Mouse (Mus musculus): ENCODE results near the gene Lrrc26. TPM values are rescaled to one million over a fixed set of nuclear protein-coding genes. Genes with fewer than 3 reads are reported as not detected.

The Lrrc26 gene
- polyA plus RNA-seq, 1 experiment from 2014 or later, result not detected

- H3K4me1 ChIP-seq (ENCODE audit: control insufficient read depth in 2 of 2, insufficient read depth in 2 of 2, low read length in 2 of 2), result peaks cover 5 to 6% of the 10 kb centered on the region in 2 experiments; a peak in 3 of 4 replicates
- no peak overlapping the region for H3K27ac ChIP-seq (replicated peaks in 1 of 2; ENCODE audit: control insufficient read depth in 1 of 2, insufficient read depth in 1 of 2, low read depth in 2 of 2, low read length in 2 of 2)
- ATAC-seq (ENCODE audit: insufficient number of reproducible peaks, insufficient read depth, low FRiP score, low read depth), result no peak
- no peaks in the 10 kb centered on the region for H3K9me3 ChIP-seq (ENCODE audit: control insufficient read depth, low read length)
- no peaks in the 10 kb centered on the region for H3K36me3 ChIP-seq (ENCODE audit: control insufficient read depth, insufficient read depth, low read length)
- no peak overlapping the region for H3K9ac ChIP-seq (ENCODE audit: low read length)
- H3K4me2 ChIP-seq (ENCODE audit: low read length), result peak overlapping the region; percentile 62
- 7% methylated on average over 31 of the region's 31 CpGs for WGBS
- H3K4me3 ChIP-seq (ENCODE audit: control insufficient read depth in 1 of 2, insufficient read depth in 1 of 2, low read depth in 1 of 2, low read length in 2 of 2), result peak overlapping the region; percentile 23 to 29; a peak in 3 of 4 replicates
- peaks cover 58% of the 10 kb centered on the region for H3K27me3 ChIP-seq (ENCODE audit: control insufficient read depth, insufficient read depth, low read length)
Observed at GRCm38 (mm10) chr2:25318119-25318966, 28.6 kb downstream of the Lrrc26 start.

GRCm38 (mm10) chr2:25318971-25319773 lies 29.5 kb downstream of the Lrrc26 start, which contains the start of gene Grin1:
TSS of gene Grin1 (minus strand) at chr2:25319187.
- Histone ChIP-seq H3K27ac (replicated peaks in 1 of 2; ENCODE audit: control insufficient read depth in 1 of 2, insufficient read depth in 1 of 2, low read depth in 2 of 2, low read length in 2 of 2) (no peak within 1 kb of the TSS), H3K4me2 (ENCODE audit: low read length) (peak within 1 kb of the TSS; percentile 62), H3K36me3 (ENCODE audit: control insufficient read depth, insufficient read depth, low read length) (no peaks in the 10 kb centered on the region), H3K4me1 (ENCODE audit: control insufficient read depth in 2 of 2, insufficient read depth in 2 of 2, low read length in 2 of 2) (peaks cover 5 to 6% of the 10 kb centered on the region in 2 experiments; a peak in 3 of 4 replicates), H3K4me3 (ENCODE audit: control insufficient read depth in 1 of 2, insufficient read depth in 1 of 2, low read depth in 1 of 2, low read length in 2 of 2) (peak within 1 kb of the TSS; percentile 23 to 29; a peak in 3 of 4 replicates), H3K9me3 (ENCODE audit: control insufficient read depth, low read length) (no peaks in the 10 kb centered on the region), H3K9ac (ENCODE audit: low read length) (no peak within 1 kb of the TSS), H3K27me3 (ENCODE audit: control insufficient read depth, insufficient read depth, low read length) (peaks cover 51% of the 10 kb centered on the region)
- ATAC-seq (ENCODE audit: insufficient number of reproducible peaks, insufficient read depth, low FRiP score, low read depth), result no peak
- WGBS, result 9% methylated on average over 58 of the region's 58 CpGs

- Histone ChIP-seq H3K9ac (ENCODE audit: low read length) (no peak overlapping the region), H3K36me3 (ENCODE audit: control insufficient read depth, insufficient read depth, low read length) (no peaks in the 10 kb centered on the region), H3K4me1 (ENCODE audit: control insufficient read depth in 2 of 2, insufficient read depth in 2 of 2, low read length in 2 of 2) (peaks cover 5 to 6% of the 10 kb centered on the region in 2 experiments; a peak in 3 of 4 replicates), H3K4me3 (ENCODE audit: control insufficient read depth in 1 of 2, insufficient read depth in 1 of 2, low read depth in 1 of 2, low read length in 2 of 2) (no peak overlapping the region), H3K27ac (replicated peaks in 1 of 2; ENCODE audit: control insufficient read depth in 1 of 2, insufficient read depth in 1 of 2, low read depth in 2 of 2, low read length in 2 of 2) (no peak overlapping the region), H3K27me3 (ENCODE audit: control insufficient read depth, insufficient read depth, low read length) (peaks cover 51% of the 10 kb centered on the region), H3K9me3 (ENCODE audit: control insufficient read depth, low read length) (no peaks in the 10 kb centered on the region), H3K4me2 (ENCODE audit: low read length) (no peak overlapping the region)
- WGBS, result 28% methylated on average over 2 of the region's 2 CpGs
- no peak for ATAC-seq (ENCODE audit: insufficient number of reproducible peaks, insufficient read depth, low FRiP score, low read depth)
Observed at GRCm38 (mm10) chr2:25320084-25320483, 30.4 kb downstream of the Lrrc26 start.

GRCm38 (mm10) chr2:25326036-25326435 lies 36.3 kb downstream of the Lrrc26 start:
- no peaks in the 10 kb centered on the region for H3K9me3 ChIP-seq (ENCODE audit: control insufficient read depth, low read length)
- H3K36me3 ChIP-seq (ENCODE audit: control insufficient read depth, insufficient read depth, low read length), result no peaks in the 10 kb centered on the region
- H3K27me3 ChIP-seq (ENCODE audit: control insufficient read depth, insufficient read depth, low read length), result 0 out of 2 replicates have a peak, but pooled peaks cover 1% of the 10 kb centered on the region
- 64% methylated on average over 2 of the region's 2 CpGs for WGBS
- no peak overlapping the region for H3K4me2 ChIP-seq (ENCODE audit: low read length)
- ATAC-seq (ENCODE audit: insufficient number of reproducible peaks, insufficient read depth, low FRiP score, low read depth), result no peak
- no peak overlapping the region for H3K9ac ChIP-seq (ENCODE audit: low read length)
- no peak overlapping the region for H3K27ac ChIP-seq (replicated peaks in 1 of 2; ENCODE audit: control insufficient read depth in 1 of 2, insufficient read depth in 1 of 2, low read depth in 2 of 2, low read length in 2 of 2)
- no peak overlapping the region for H3K4me3 ChIP-seq (ENCODE audit: control insufficient read depth in 1 of 2, insufficient read depth in 1 of 2, low read depth in 1 of 2, low read length in 2 of 2)
- H3K4me1 ChIP-seq (ENCODE audit: control insufficient read depth in 2 of 2, insufficient read depth in 2 of 2, low read length in 2 of 2), result peaks cover 0 to under 1% of the 10 kb centered on the region in 2 experiments; a peak in 1 of 4 replicates

- Histone ChIP-seq H3K4me1 (ENCODE audit: control insufficient read depth in 2 of 2, insufficient read depth in 2 of 2, low read length in 2 of 2) (peaks cover 2 to 12% of the 10 kb centered on the region in 2 experiments; a peak in 3 of 4 replicates), H3K27me3 (ENCODE audit: control insufficient read depth, insufficient read depth, low read length) (no peaks in the 10 kb centered on the region), H3K27ac (replicated peaks in 1 of 2; ENCODE audit: control insufficient read depth in 1 of 2, insufficient read depth in 1 of 2, low read depth in 2 of 2, low read length in 2 of 2) (no peak overlapping the region), H3K36me3 (ENCODE audit: control insufficient read depth, insufficient read depth, low read length) (0 out of 2 replicates have a peak, but pooled peaks cover under 1% of the 10 kb centered on the region), H3K4me2 (ENCODE audit: low read length) (no peak overlapping the region), H3K9ac (ENCODE audit: low read length) (no peak overlapping the region), H3K9me3 (ENCODE audit: control insufficient read depth, low read length) (no peaks in the 10 kb centered on the region), H3K4me3 (ENCODE audit: control insufficient read depth in 1 of 2, insufficient read depth in 1 of 2, low read depth in 1 of 2, low read length in 2 of 2) (no peak overlapping the region)
- no peak for ATAC-seq (ENCODE audit: insufficient number of reproducible peaks, insufficient read depth, low FRiP score, low read depth)
- 34% methylated on average over 7 of the region's 7 CpGs for WGBS
Observed at GRCm38 (mm10) chr2:25328440-25328839, 38.7 kb downstream of the Lrrc26 start.

GRCm38 (mm10) chr2:25331470-25331869 lies 41.8 kb downstream of the Lrrc26 start:
- WGBS, result 57% methylated on average over 9 of the region's 9 CpGs

More at GRCm38 (mm10) chr2:25331470-25331869, 41.8 kb downstream of the Lrrc26 start:
- peak overlapping the region; percentile 93 for H3K9ac ChIP-seq (ENCODE audit: low read length)
- ATAC-seq (ENCODE audit: insufficient number of reproducible peaks, insufficient read depth, low FRiP score, low read depth), result no peak
- H3K36me3 ChIP-seq (ENCODE audit: control insufficient read depth, insufficient read depth, low read length), result peaks cover 30% of the 10 kb centered on the region
- H3K27ac ChIP-seq (replicated peaks in 1 of 2; ENCODE audit: control insufficient read depth in 1 of 2, insufficient read depth in 1 of 2, low read depth in 2 of 2, low read length in 2 of 2), result no peak overlapping the region
- no peaks in the 10 kb centered on the region for H3K9me3 ChIP-seq (ENCODE audit: control insufficient read depth, low read length)
- peak overlapping the region; percentile 96 for H3K4me3 ChIP-seq (ENCODE audit: control insufficient read depth in 1 of 2, insufficient read depth in 1 of 2, low read depth in 1 of 2, low read length in 2 of 2)
- no peaks in the 10 kb centered on the region for H3K27me3 ChIP-seq (ENCODE audit: control insufficient read depth, insufficient read depth, low read length)
- H3K4me2 ChIP-seq (ENCODE audit: low read length), result peak overlapping the region; percentile 71
- H3K4me1 ChIP-seq (ENCODE audit: control insufficient read depth in 2 of 2, insufficient read depth in 2 of 2, low read length in 2 of 2), result peaks cover 2 to 14% of the 10 kb centered on the region in 2 experiments; a peak in 3 of 4 replicates

Measured in heart, embryonic 14.5 days (tissue).